Mouse (Mus musculus) kidney, embryonic 14.5 days (tissue): Measurements from ENCODE around the gene Ndufb7. TPM values are rescaled to one million over a fixed set of nuclear protein-coding genes. Genes with fewer than 3 reads are reported as not detected.

Experiments
- ATAC-seq: fragments of 200-750 bp; cut with Nextera tagmentation; 2 replicates; pipeline ENCODE4 v1.8.0; 2017; ENCODE audit warnings: moderate number of reproducible peaks, mild to moderate bottlenecking, moderate TSS enrichment, moderate library complexity; ENCODE audit not compliant: low FRiP score, low TSS enrichment
- H3K27ac ChIP-seq: fragments of 300-500 bp; sonication (generic); 2 replicates; pipeline ENCODE4 v1.5.1; 2014; ENCODE audit warnings: low read depth, mild to moderate bottlenecking, low read length, moderate library complexity, mixed read lengths
- H3K27me3 ChIP-seq: fragments of 300-500 bp; sonication (generic); 2 replicates; pipeline ENCODE4 v1.6.1; 2014; ENCODE audit warnings: mild to moderate bottlenecking, low read length; ENCODE audit not compliant: control insufficient read depth, insufficient read depth
- H3K36me3 ChIP-seq: fragments of 300-500 bp; sonication (generic); 2 replicates; pipeline ENCODE4 v1.6.1; 2014; ENCODE audit warnings: low read length, mixed read lengths; ENCODE audit not compliant: control insufficient read depth, insufficient read depth
- H3K4me1 ChIP-seq: fragments of 300-500 bp; sonication (generic); 2 replicates; pipeline ENCODE4 v1.6.1; 2014; ENCODE audit warnings: low read length, mixed read lengths; ENCODE audit not compliant: control insufficient read depth, insufficient read depth
- H3K4me2 ChIP-seq: fragments of 300-500 bp; sonication (generic); replicated peaks from 2 replicates; pipeline ENCODE4 v1.6.1; 2014; ENCODE audit warnings: low read depth, mild to moderate bottlenecking, low read length
- H3K4me3 ChIP-seq: fragments of 300-500 bp; sonication (generic); 2 replicates; pipeline ENCODE4 v1.5.1; 2014; ENCODE audit warnings: mild to moderate bottlenecking, low read length
- H3K9ac ChIP-seq: fragments of 300-500 bp; sonication (generic); 2 replicates; pipeline ENCODE4 v1.6.1; 2014; ENCODE audit warnings: low read depth, mild to moderate bottlenecking, low read length, moderate library complexity
- H3K9me3 ChIP-seq: fragments of 300-500 bp; sonication (generic); 2 replicates; pipeline ENCODE4 v1.6.1; 2016; ENCODE audit warnings: low read length; ENCODE audit not compliant: control insufficient read depth
- WGBS: fragments of 180-500 bp; shearing (Covaris S2); extraction: QIAGEN DNeasy Blood & Tissue Kit; methylation state at CpG from one replicate; pipeline ENCODE4 v1.1.7; 2014; 5-methylcytosine and 5-hydroxymethylcytosine counted together
- polyA plus RNA-seq: library from polyadenylated mRNA; unstranded; fragments of >200 nt; fragmentation: Nextera tagmentation; extraction: Ambion mirVana; gene quantifications from 2 replicates; pipeline ENCODE4 v1.2.1, GENCODE M21; 2014

The Ndufb7 gene
- polyA plus RNA-seq, 1 experiment from 2014 or later = 348 TPM

GRCm38 (mm10) chr8:83574631-83575315, 8.3 kb downstream of the Ndufb7 start:
- no peak overlapping the region for H3K9ac ChIP-seq
- H3K4me3 ChIP-seq = no peak overlapping the region
- H3K27me3 ChIP-seq = no peaks in the 10 kb centered on the region
- H3K27ac ChIP-seq = no peak overlapping the region
- H3K36me3 ChIP-seq = peaks cover 35% of the 10 kb centered on the region
- peaks cover 42% of the 10 kb centered on the region for H3K4me1 ChIP-seq
- WGBS = 63% methylated on average over 15 of the region's 15 CpGs
- H3K4me2 ChIP-seq = no peak overlapping the region
- ATAC-seq = no peak
- no peaks in the 10 kb centered on the region for H3K9me3 ChIP-seq

- 55% methylated on average over 17 of the region's 17 CpGs for WGBS
- Histone ChIP-seq H3K4me2 (no peak overlapping the region), H3K9me3 (no peaks in the 10 kb centered on the region), H3K4me1 (peaks cover 45% of the 10 kb centered on the region), H3K36me3 (peaks cover 26% of the 10 kb centered on the region), H3K27me3 (no peaks in the 10 kb centered on the region), H3K27ac (0 out of 2 replicates have a peak overlapping the region, but pooled peaks have one; percentile 17), H3K9ac (peak overlapping the region; percentile 31), H3K4me3 (no peak overlapping the region)
- ATAC-seq = 0 out of 2 replicates have a peak, but pooled peaks have one; percentile 6
Measured at GRCm38 (mm10) chr8:83575561-83576515, 9.4 kb downstream of the Ndufb7 start.

- Histone ChIP-seq H3K27ac (0 out of 2 replicates have a peak overlapping the region, but pooled peaks have one; percentile 17), H3K4me3 (no peak overlapping the region), H3K36me3 (peaks cover 21% of the 10 kb centered on the region), H3K9ac (peak overlapping the region; percentile 31; the same call in 1 of the 2 replicates), H3K4me2 (no peak overlapping the region), H3K4me1 (peaks cover 45% of the 10 kb centered on the region), H3K27me3 (no peaks in the 10 kb centered on the region), H3K9me3 (no peaks in the 10 kb centered on the region)
- 71% methylated on average over 3 of the region's 4 CpGs for WGBS
- ATAC-seq = no peak
Measured at GRCm38 (mm10) chr8:83576516-83576895, 10.0 kb downstream of the Ndufb7 start.

GRCm38 (mm10) chr8:83576921-83577320, 10.4 kb downstream of the Ndufb7 start:
- Histone ChIP-seq H3K27me3 (no peaks in the 10 kb centered on the region), H3K36me3 (peaks cover 17% of the 10 kb centered on the region), H3K9me3 (no peaks in the 10 kb centered on the region), H3K4me3 (no peak overlapping the region), H3K9ac (peak overlapping the region; percentile 25; the same call in 1 of the 2 replicates), H3K4me2 (no peak overlapping the region), H3K27ac (no peak overlapping the region), H3K4me1 (peaks cover 45% of the 10 kb centered on the region)
- 43% methylated on average over 4 of the region's 4 CpGs for WGBS
- no peak for ATAC-seq

- Histone ChIP-seq H3K27me3 (no peaks in the 10 kb centered on the region), H3K9ac (peak overlapping the region; percentile 25; the same call in 1 of the 2 replicates), H3K4me2 (no peak overlapping the region), H3K4me1 (peaks cover 45% of the 10 kb centered on the region), H3K4me3 (no peak overlapping the region), H3K27ac (no peak overlapping the region), H3K36me3 (peaks cover 12% of the 10 kb centered on the region), H3K9me3 (no peaks in the 10 kb centered on the region)
- 44% methylated on average over 9 of the region's 9 CpGs for WGBS
- no peak for ATAC-seq
Measured at GRCm38 (mm10) chr8:83577384-83577791, 10.9 kb downstream of the Ndufb7 start.

- Histone ChIP-seq H3K27me3 (no peaks in the 10 kb centered on the region), H3K36me3 (peaks cover 2% of the 10 kb centered on the region), H3K9ac (peak overlapping the region; percentile 23; the same call in 1 of the 2 replicates), H3K9me3 (no peaks in the 10 kb centered on the region), H3K4me3 (no peak overlapping the region), H3K27ac (no peak overlapping the region; the same call in 1 of the 2 replicates), H3K4me2 (no peak overlapping the region), H3K4me1 (peaks cover 45% of the 10 kb centered on the region)
- ATAC-seq = no peak
- 69% methylated on average over 17 of the region's 17 CpGs for WGBS
Measured at GRCm38 (mm10) chr8:83578131-83579055, 11.9 kb downstream of the Ndufb7 start.

- H3K4me2 ChIP-seq = no peak overlapping the region
- no peak overlapping the region for H3K4me3 ChIP-seq
- WGBS = 90% methylated on average over 8 of the region's 8 CpGs
- no peak overlapping the region for H3K27ac ChIP-seq
- no peaks in the 10 kb centered on the region for H3K27me3 ChIP-seq
- no peaks in the 10 kb centered on the region for H3K9me3 ChIP-seq
- peaks cover 43% of the 10 kb centered on the region for H3K4me1 ChIP-seq
- H3K9ac ChIP-seq = no peak overlapping the region
- peaks cover 9% of the 10 kb centered on the region for H3K36me3 ChIP-seq
- ATAC-seq = no peak
Measured at GRCm38 (mm10) chr8:83579676-83580075, 13.2 kb downstream of the Ndufb7 start.

GRCm38 (mm10) chr8:83580826-83581225, 14.4 kb downstream of the Ndufb7 start:
- ATAC-seq = no peak
- Histone ChIP-seq H3K27ac (no peak overlapping the region), H3K9ac (no peak overlapping the region), H3K9me3 (no peaks in the 10 kb centered on the region), H3K36me3 (peaks cover 13% of the 10 kb centered on the region; the same call in 1 of the 2 replicates), H3K4me3 (no peak overlapping the region), H3K27me3 (no peaks in the 10 kb centered on the region), H3K4me1 (peaks cover 32% of the 10 kb centered on the region), H3K4me2 (no peak overlapping the region)
- WGBS = 70% methylated on average over 8 of the region's 8 CpGs
